Mouse (Mus musculus): ENCODE results near the gene Doc2b.

Gene Doc2b

DNA sequence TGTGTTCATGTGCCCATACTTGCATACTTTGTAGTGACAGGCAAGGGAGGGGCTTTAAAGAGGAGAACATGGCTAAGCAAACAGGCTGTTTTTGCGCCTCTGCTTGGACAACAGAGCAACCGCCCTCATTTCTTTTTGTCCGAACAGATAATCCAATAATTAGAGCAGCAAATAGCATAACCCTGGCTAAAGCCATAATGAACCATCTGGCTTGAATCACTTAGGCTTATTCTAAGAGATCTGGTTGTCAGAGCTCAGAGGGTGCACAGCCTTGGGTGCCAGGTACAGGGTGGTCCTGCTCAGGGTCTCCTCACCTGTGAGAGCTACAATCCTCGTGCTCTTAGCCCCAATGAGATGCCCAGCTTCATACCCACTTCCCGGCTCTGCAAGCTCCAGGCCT lies 2.5 kb downstream of the Doc2b start:
- in situ Hi-C loops (cut with MboI, MseI): no loop called here

DNA sequence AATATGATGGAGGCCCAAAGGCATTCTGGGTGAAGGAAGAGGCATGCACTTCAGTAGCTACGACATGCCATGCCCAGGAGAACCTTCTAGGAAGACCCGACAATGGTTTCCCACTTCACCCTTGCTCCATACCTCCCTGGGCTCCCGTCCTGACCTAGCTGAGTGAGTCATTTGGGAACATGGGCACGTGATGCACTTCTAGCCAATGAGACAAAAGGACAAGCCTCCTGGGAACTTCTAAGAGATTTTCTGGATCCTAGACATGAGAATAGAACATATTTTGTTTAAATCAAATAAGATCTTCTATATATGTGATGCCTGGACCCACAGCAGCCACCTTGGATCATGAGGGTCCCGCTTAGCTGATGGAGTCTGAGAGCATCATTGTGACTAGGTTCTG lies 3.3 kb downstream of the Doc2b start:
- in situ Hi-C loops (cut with MboI, MseI): no loop called here

DNA sequence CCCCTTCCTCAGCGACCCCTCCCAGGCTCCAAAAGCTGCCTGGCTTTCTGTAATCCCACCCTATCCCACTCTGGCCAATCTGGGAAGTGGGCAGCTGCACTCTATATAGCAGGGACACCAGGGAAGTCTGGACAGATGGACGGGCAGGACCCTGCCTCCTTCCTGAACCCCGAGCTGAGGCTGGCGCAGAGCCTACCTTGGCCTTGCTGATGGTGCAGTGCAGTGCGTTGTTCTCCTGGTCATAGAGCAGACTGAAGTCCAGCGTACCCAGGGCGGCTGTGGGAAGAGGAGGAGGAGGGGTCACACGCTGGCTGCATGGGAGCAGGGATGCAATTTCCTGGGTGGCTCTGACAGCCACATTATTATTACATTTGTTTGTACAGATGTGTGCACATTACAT lies 10.0 kb downstream of the Doc2b start:
- in situ Hi-C loops (cut with MboI, MseI): no loop called here

DNA sequence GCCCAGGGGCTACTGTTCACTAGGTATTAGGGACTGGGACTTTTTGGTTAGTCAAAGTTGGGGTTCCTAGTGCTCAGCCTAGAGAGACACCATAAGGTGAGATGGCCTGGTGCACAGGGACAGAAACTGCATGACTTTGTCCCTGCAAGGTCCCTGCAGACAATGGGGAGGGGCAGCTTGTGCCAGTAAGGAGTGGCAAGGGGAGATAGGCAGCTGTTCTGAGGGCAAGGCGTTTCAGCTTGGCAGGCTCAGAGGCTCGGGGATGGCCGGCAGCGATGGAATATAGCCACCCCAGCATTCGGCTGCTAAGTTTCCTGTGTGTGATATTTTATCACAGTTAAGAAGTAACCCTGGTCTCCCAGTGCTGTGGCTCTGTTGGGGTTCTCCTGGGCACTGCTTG lies 12.1 kb downstream of the Doc2b start:
- in situ Hi-C loops (cut with MboI, MseI): loop anchor here (5.0 kb wide), 1 partner anchor 184 kb away; no protein-coding TSS in a partner anchor

DNA sequence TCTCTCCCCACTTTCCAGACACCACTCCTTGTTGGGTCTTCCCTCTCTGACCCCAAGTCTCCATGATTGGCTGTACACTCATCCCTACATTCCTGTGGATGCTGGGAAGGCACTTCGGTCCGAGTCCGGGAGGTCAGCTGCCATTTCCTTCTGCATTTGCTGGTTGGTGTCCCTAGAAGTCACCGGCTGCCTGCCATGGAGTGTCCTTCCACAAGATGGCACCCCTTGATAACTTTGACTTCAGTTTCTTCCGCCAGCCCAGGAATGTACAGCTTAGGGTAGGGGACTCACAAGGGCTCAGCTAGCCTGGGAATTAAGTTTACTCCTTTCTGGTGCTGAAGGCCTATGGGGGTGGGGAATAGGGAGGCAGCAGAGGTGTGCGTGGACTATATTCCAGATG lies 13.9 kb downstream of the Doc2b start:
- in situ Hi-C loops (cut with MboI, MseI): loop anchor here (5.0 kb wide), 1 partner anchor 185 kb away; no protein-coding TSS in a partner anchor

DNA sequence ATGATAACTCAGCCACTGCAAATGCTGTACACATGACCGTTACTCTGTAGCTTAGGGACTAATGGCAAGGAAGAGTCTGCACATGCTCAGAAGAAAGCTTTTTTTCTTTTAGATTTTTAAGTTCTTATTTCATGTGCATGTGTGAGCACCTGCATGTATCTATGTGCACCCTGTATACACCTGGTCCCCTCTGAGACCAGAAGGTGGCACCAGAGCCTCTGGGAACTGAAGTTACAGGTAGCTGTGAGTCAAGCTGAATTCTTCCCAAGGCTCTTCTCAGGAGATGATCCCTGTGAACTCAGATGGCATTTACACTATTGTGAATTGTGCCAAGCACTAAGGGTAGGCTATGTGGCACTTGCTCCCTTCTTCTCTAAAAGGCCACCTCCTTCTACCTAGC lies 19.9 kb downstream of the Doc2b start:
- in situ Hi-C loops (cut with MboI, MseI): loop anchor here (5.0 kb wide), 1 partner anchor 126 kb away; no protein-coding TSS in a partner anchor

DNA sequence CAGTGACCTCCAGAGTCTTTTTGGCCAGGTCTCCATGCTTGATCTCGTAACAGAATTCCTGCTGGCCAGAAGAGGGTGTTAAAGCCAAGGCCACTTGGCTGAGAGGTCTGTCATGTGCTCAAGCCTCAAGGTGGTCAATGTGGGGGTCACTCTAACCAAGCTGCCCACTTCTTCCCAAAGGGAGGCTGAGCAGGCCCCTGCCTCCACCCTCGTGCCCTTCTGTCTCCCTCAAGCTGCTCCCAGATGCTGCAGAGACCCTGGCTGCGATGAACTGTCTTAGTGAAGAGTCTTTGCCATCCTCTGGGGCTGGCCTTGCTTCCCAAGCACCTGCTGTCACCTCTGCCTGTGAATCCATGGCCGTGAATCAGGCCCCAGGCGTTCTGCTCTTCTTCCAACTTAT lies 23.3 kb downstream of the Doc2b start:
- in situ Hi-C loops (cut with MboI, MseI): no loop called here

DNA sequence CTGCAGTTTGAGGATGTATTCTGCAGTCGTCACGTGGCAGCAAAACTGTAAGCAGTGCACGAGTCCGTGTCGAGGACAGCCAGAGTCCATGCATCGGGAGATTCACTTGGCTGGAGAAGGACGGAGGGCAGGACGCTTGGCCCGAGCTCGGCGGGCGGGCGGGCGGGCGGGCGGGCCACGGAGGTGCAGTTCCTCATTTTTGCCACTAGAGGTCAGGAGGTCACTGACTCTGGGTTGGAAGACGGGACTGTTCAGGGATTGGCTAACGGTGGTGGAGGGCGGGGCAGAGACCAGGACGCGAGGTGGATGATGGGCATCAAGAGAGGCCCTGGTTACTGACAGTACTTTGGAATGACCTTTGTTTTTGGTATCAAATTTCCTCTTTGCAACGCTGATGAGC lies 26.6 kb downstream of the Doc2b start:
- in situ Hi-C loops (cut with MboI, MseI): loop anchor here (5.0 kb wide), 1 partner anchor 57 kb away; no protein-coding TSS in a partner anchor

DNA sequence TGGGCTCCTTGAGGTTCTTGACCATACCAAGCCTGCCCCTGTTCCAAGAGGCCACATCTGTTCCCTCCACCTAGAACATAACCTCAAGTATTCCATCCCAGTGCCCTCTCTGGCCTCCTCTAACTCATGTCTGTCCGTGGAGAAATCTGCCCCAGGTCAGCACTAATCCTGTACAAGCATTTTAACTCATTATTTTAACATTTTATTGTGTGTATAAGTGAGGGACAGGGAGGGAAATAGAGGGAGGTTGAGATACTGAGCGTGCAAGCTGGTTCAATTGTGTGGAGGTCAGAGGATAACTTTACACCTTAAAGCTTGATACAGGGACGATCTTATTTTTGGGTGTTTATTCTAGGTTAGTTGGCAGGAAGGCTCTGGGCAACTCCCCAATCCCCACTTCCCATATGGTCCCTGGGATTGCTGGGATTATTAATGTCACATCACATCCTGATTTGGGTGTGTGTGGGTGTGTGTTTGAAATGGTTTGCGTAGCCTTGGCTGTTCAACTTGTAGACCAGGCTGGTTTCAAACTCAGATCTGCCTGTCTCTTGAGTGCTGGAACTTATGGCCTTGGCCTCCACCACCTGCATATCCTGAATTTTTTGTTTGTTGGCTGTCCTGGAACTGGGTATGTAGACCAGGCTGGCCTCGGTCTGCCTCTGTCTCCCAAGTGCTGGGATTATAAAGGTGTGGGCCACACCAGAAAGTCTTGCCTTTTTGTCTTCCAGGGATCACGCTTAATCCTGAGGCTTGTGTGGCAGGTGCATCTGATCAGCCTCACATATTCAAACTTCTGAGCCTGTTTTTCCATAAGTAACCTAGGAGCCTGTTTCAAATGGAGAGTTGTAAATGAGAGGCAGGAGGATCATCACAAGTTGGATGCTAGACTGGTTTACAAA lies 27.5 kb downstream of the Doc2b start:
- in situ Hi-C loops (cut with MboI, MseI): loop anchor here (5.0 kb wide), 1 partner anchor 56 kb away; no protein-coding TSS in a partner anchor

DNA sequence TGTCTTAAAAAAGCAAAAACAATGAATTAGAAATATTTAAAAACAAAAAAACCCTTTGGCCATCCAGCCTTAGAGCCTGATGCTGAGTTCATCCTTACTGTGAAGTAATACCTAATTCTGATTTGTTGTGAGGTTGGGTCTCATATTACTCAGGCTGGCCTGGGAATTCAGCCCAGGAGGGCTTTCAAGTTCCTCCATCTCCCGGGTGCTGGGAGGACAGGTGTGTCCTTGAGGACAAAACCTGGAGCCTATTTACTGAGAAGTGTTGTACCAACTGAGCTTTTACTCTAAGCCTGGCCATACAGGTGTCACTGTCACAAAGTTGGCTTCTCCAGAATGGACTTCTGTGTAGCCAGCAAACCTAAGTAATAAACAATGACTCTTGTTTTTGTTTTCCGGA lies 28.8 kb downstream of the Doc2b start:
- in situ Hi-C loops (cut with MboI, MseI): loop anchor here (5.0 kb wide), 1 partner anchor 55 kb away; no protein-coding TSS in a partner anchor

DNA sequence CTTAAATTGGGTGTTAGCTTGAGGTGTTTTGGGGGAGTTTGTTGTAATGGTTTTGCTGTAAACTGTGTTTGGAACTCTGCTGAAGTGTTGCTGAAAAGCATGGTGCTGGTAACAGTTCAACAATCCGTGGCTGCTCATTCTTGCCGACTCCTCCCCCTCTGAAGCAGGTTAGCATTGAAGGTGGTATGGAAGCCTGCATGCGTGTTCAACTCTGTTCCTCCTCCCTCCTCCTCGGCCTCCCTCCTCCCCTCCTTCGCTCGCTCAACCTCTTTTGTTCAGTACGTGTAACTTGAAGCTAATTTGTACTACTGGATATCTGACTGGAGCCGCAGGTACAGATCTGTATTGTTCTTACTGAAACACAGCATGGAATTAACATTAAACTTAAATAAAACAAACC lies 30.7 kb downstream of the Doc2b start:
- in situ Hi-C loops (cut with MboI, MseI): loop anchor here (5.0 kb wide), 1 partner anchor 53 kb away; no protein-coding TSS in a partner anchor

DNA sequence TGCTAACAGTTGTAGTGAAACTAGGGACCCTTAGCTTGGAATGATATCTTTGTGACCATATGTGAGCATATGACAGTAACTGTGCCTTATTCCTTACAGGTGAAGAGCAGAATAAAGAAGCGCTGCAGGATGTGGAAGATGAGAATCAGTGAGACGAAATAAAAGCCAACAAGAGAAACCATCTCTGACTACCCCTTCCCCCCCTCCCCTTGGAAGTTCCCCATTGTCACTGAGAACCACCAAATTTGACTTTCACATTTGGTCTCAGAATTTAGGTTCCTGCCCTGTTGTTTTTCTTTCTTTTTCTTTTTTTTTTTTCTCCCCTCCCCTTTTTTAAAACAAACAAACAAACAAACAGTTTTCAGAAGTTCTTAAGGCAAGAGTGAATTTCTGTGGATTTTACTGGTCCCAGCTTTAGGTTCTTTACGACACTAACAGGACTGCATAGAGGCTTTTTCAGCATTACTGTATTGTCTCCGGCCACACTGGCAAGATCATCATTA lies 31.3 kb downstream of the Doc2b start:
- in situ Hi-C loops (cut with MboI, MseI): loop anchor here (5.0 kb wide), 1 partner anchor 52 kb away; no protein-coding TSS in a partner anchor

DNA sequence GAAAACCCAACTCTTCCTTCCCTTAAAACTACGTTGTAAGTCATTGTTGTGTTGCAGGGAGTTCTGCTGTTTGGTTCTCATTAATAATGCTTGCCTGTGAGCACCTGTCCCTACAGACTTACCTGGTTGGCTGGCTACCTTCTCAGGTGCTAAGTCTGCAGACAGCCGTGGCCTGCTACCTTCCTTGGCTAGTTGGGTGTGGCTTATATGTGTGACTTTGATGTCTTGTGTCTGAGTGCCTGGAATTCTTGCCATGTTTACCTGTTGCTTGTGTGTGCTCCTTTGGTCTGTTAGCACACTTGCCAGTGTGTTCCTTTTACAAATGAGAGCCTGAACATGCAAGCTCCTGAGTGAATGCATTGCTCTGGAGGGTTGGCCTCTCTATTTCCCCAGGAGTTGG lies 33.1 kb downstream of the Doc2b start:
- in situ Hi-C loops (cut with MboI, MseI): no loop called here

DNA sequence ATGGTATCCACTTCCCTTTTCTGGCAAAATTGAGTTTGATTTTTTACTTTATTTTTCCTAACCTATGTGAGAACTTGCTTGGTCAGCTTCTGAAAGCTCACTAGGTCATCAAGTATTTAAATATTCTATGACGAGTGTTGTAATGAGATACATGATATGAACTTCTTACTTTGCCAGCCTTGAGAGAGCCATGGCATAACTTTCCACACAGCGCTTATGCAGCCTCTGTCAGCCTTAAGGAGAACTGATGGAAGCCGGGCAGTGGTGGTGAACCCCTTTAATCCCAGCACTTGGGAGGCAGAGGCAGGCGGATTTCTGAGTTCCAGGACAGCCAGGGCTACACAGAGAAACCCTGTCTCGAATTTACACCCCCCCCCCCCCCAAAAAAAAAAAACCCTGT lies 35.1 kb downstream of the Doc2b start:
- in situ Hi-C loops (cut with MboI, MseI): no loop called here

DNA sequence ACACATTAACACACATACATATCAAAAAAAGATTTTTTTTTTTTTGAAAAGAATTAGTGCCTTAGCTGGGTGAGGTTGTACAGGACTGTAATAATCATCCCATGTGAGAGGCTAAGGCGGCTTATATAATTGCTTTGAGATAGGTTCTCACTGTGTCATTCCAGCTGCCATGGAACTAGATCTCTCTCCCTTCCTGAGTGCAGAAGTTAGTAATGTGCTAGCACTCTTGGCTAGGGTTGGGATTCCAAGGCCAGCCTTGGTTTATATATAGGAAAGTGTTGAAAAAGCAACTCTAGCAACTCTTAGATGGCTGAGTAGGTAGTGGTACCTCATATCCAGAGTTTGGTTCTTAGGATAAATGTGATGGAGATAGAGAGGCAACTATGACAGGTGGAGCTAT lies 37.3 kb downstream of the Doc2b start:
- in situ Hi-C loops (cut with MboI, MseI): no loop called here

DNA sequence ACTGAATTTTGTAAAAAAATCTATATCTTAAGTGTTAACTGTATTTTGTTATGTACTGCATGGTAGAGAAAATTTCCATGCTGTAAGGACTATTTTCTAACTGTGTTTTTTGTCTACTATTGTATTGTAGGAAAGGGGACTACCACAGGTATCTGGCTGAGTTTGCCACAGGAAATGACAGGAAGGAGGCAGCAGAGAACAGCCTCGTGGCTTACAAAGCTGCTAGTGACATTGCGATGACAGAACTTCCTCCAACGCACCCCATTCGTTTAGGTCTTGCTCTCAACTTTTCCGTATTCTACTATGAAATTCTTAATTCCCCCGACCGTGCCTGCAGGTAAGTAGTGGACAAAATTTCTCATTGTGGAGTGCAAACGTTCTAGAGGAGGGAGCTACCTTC lies 39.2 kb downstream of the Doc2b start:
- in situ Hi-C loops (cut with MboI, MseI): no loop called here

DNA sequence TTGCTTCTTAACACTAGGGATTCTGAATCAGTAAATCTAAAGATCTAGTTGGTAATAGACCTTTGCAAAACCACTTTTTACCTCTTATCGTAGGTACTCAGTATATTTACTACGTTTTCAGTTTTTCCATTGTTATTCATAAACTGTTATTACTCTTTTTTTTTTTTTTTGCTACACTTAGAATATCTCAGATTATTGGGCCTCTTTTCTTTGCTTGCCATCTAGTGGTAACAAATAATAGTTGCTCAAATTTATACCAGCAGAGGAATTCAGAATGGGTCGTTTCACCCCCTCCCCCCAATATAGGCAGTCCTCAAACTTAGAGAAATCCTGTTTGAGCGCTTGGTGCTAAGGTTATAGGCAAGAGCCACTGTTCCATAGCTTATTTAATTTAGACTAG lies 44.8 kb downstream of the Doc2b start:
- in situ Hi-C loops (cut with MboI, MseI): no loop called here

DNA sequence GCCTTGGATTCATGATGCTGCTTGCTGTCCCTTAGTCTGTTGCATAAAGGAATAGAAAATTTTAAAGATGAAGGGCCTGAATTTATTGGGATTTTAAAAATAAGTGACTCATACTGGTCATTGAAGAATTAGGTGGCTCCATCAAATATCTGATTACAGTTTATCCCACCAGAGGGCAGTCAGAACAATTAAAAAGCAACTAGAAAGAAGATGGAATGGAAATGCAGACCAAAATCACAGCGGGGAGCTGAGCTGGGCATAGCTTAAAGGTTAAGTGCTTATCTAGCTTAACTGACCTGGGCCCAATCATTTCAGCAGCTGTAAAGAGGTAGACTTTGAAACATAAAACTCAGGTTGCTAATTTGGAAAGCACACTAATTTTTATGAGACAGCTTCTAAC lies 45.3 kb downstream of the Doc2b start:
- in situ Hi-C loops (cut with MboI, MseI): no loop called here

DNA sequence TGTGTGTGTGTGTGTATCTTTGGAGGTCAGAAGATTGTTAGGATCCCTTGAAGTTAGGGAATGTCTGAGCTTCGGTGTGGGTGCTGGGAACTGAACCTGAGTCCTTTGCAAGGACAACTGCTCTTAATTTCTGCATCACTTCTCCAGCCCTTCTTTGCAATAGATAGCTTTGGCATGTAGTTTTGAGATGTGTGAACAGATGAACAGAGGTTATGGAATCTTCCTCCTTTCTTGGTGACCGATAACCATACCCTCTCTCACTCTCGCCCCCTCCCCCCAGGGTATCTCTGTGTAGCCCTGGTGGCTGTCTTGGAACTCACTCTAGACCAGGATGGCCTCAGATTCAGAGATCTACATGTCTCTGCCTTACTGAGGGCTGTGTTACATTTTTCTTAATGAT lies 51.1 kb downstream of the Doc2b start:
- in situ Hi-C loops (cut with MboI, MseI): no loop called here

DNA sequence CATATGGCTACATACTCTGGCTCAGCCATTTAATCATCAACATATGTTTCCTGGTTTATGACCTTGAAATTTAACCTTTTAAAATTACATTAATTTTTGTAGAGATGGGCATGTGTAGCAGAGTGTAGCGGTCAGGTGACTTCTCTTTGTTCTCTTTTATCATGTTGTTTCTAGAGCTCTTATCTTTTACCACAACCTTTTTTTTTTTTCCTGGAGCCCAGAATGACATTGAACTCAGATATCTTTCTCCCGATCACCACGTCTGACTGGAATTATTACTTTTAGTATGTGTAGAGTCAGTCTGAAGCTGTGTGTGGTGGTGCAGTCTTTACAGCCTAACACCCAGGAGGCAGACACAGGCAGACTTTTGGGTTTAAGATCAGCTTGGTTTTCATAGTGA lies 54.2 kb downstream of the Doc2b start:
- in situ Hi-C loops (cut with MboI, MseI): no loop called here

DNA sequence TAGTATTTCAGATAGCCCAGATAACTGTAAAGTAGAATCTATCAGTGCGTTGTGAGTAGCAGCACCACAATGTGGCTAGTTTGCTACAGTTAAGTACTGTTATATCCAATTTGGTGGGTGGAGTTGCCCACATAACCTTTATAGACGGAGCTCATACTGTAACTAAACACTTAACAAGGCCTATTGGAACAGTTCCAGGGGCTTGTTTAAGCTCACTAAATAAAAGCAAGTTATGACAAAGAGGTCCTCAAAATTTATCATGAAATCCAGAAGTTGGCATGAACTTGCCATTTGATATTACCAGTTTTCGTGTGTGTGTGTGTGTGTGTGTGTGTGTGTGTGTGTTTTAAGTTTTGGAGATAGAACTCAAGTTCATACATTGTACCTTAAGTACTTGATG lies 55.6 kb downstream of the Doc2b start:
- in situ Hi-C loops (cut with MboI, MseI): no loop called here

DNA sequence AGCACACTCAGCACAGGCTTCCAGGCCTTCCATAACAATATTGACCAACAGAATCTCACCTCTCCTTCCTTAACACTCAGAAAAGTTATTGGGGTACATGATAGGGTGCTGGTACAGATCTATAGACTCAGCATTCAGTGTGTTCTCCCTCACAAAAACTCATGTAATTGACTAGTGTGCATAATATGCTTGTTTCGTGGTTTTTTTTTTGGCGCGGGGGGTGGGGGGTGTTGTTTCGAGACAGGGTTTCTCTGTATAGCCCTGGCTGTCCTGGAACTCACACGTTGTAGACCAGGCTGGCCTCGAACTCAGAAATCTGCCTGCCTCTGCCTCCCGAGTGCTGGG lies 57.4 kb downstream of the Doc2b start:
- in situ Hi-C loops (cut with MboI, MseI): no loop called here

DNA sequence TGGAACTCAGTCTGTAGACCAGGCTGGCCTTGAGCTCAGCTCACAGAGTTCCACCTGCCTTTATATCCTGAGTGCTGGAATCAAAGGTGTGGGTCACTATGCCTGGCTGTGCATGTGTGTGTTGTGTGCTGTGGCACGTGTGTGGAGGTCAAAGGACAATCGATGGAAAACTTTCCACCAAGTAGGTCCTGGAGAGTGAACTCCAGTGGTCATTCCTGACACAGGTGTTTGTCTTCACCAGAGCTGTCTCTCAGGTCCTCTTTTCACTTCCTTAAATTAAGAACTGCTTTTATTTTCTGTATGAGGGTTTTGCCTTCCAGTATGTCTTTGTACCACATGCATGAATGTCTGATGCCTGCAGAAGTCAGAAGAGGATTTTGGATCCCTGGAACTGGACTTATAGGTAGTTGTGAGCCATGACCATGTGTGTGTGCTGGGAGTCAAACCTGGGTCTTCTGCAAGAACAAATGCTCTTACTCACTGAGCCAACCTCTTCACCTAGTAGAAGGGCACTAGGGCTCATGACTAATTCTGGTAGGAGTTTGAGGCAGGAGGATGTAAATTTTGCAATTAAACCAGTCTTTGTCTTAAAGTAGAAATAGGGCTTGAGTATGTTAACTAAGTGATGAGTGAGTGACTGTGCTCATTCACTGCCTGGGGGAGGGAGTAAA lies 57.9 kb downstream of the Doc2b start:
- in situ Hi-C loops (cut with MboI, MseI): no loop called here

All from regulatory T cell (primary cell).